Mouse (Mus musculus): ENCODE data around the gene Abhd14b.

DNA sequence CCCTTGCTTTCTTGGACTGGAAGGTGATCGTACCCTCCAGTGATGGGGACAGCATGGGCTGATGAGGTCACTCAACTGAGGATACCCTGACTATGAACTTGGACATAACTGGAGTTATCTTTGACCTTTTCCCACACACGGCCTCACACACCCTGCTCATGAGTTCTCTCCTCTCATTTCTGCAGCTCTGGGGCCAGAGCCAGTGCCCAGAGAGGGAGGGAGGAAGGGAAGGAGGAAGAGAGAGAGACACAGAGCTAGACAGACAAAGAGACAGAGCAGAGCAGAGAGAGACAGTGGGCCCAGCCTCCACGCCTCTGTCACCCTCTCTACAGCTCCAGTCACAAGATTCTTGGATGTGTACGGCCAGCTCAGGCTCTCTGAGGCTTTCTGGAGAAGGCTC is 25.1 kb downstream of the Abhd14b start:
- TF ChIP-seq CTCF (IDR thresholded peaks at IDR 0.05; ENCODE audit: low read depth, low read length) (no peak), POLR2A (IDR thresholded peaks at IDR 0.05; ENCODE audit: extremely low read depth, insufficient read depth, low read length) (no peak)
